Mouse (Mus musculus) lung, embryonic 14.5 days (tissue): ENCODE measurements around the gene Wdhd1. TPM values are rescaled to one million over a fixed set of nuclear protein-coding genes. Genes with fewer than 3 reads are reported as not detected.

ENCODE experiments used
- ATAC-seq: fragments of 200-750 bp; cut with Nextera tagmentation; 2 replicates; pipeline ENCODE4 v1.8.0; 2017; ENCODE audit warnings: mild to moderate bottlenecking, moderate TSS enrichment, moderate library complexity; ENCODE audit not compliant: insufficient read depth
- DNase-seq: peaks from one replicate; pipeline ENCODE4 v3.0.0-alpha.2; 2015
- H3K27ac ChIP-seq: fragments of 300-500 bp; sonication (generic); 2 replicates; pipeline ENCODE4 v1.5.1; 2014; ENCODE audit warnings: low read depth, mild to moderate bottlenecking, moderate library complexity
- H3K27me3 ChIP-seq: fragments of 300-500 bp; sonication (generic); 2 replicates; pipeline ENCODE4 v1.6.1; 2014; ENCODE audit warnings: low read length, control low read depth; ENCODE audit not compliant: insufficient read depth
- H3K36me3 ChIP-seq: fragments of 300-500 bp; sonication (generic); 2 replicates; pipeline ENCODE4 v1.6.1; 2014; ENCODE audit warnings: control low read depth; ENCODE audit not compliant: insufficient read depth
- H3K4me1 ChIP-seq: fragments of 300-500 bp; sonication (generic); 2 replicates; pipeline ENCODE4 v1.6.1; 2014; ENCODE audit warnings: antibody characterized with exemption, control low read depth; ENCODE audit not compliant: insufficient read depth
- H3K4me2 ChIP-seq: fragments of 300-500 bp; sonication (generic); 2 replicates; pipeline ENCODE4 v1.6.1; 2014; ENCODE audit warnings: mild to moderate bottlenecking
- H3K4me3 ChIP-seq: fragments of 300-500 bp; sonication (generic); 2 replicates; pipeline ENCODE4 v1.5.1; 2014; ENCODE audit warnings: low read depth, low read length
- H3K9ac ChIP-seq: fragments of 300-500 bp; sonication (generic); 2 replicates; pipeline ENCODE4 v1.6.1; 2014
- H3K9me3 ChIP-seq: fragments of 300-500 bp; sonication (generic); 2 replicates; pipeline ENCODE4 v1.6.1; 2016; ENCODE audit warnings: low read depth, low read length, control low read depth
- CTCF ChIP-seq: IDR thresholded peaks from 2 replicates; pipeline ENCODE4 v1.5.1; 2016; ENCODE audit warnings: antibody characterized with exemption, low read depth
- WGBS: fragments of 180-500 bp; shearing (Covaris S2); extraction: QIAGEN DNeasy Blood & Tissue Kit; methylation state at CpG from one replicate; pipeline ENCODE4 v1.1.7; 2014; 5-methylcytosine and 5-hydroxymethylcytosine counted together
- polyA plus RNA-seq: library from polyadenylated mRNA; unstranded; fragments of >200 nt; fragmentation: Nextera tagmentation; extraction: Ambion mirVana; gene quantifications from 2 replicates; pipeline ENCODE4 v1.2.1, GENCODE M21; 2014

The Wdhd1 gene
- polyA plus RNA-seq, 1 experiment from 2014 or later, result 46.8 TPM

GRCm38 (mm10) chr14:47213305-47213704, 63.4 kb downstream of the Wdhd1 start:
- no peak overlapping the region for H3K4me2 ChIP-seq
- no peak overlapping the region for H3K27ac ChIP-seq
- TF ChIP-seq CTCF, result no peak
- ATAC-seq (no peak), DNase-seq (no peak)
- H3K4me1 ChIP-seq, result no peaks in the 10 kb centered on the region
- H3K9ac ChIP-seq, result no peak overlapping the region
- H3K9me3 ChIP-seq, result no peaks in the 10 kb centered on the region
- H3K36me3 ChIP-seq, result no peaks in the 10 kb centered on the region
- no peak overlapping the region for H3K4me3 ChIP-seq
- no peaks in the 10 kb centered on the region for H3K27me3 ChIP-seq
- WGBS, result 82% methylated on average over 4 of the region's 4 CpGs

- DNase-seq, result no peak
Observed at GRCm38 (mm10) chr14:47209669-47210164, 66.9 kb downstream of the Wdhd1 start.

DNA sequence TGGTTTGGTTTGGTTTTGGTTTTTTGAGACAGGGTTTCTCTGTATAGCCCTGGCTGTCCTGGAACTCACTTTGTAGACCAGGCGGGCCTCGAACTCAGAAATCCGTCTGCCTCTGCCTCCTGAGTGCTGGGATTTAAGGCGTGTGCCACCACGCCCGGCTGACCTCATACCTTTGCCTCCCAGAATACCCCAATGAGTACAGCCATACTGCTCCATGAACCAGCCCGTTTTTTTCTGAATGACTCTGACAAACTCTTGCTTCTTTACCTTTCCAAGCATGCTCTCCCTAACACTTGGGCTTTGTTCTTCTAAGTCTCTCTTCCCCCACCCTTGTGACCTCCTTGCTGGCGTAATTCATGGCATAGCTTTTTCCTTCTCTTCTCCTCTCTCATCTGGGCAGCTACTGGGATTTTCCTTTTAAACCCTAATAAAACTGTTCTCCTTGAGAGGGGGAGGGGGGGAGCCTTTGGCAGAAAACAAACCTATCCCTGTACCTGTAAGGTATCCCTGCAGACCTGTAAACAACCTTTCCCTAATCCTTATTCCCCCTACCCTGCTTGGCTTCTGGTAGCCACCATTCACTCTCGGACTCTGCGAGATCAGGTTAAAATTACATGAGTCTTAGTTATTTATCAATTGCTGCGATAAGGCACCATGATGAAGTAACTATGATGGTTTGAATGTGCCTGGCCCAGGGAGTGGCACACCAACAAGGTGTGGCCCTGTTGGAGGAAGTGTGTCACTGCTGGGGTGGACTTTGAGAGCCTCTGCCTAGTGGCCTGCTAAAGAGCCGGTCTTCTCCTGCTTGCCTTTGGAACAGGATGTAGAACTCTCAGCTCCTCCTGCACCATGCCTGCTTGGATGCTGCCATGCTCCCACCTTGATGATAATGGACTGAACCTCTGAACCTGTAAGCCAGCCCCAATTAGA, 67.8 kb downstream of the Wdhd1 start:
- Histone ChIP-seq H3K4me2 (no peak overlapping the region), H3K27me3 (no peaks in the 10 kb centered on the region), H3K36me3 (no peaks in the 10 kb centered on the region), H3K4me1 (no peaks in the 10 kb centered on the region), H3K9me3 (no peaks in the 10 kb centered on the region), H3K27ac (no peak overlapping the region), H3K9ac (no peak overlapping the region), H3K4me3 (no peak overlapping the region)
- 79% methylated on average over 12 of the region's 12 CpGs for WGBS
- no peak for TF ChIP-seq CTCF
- ATAC-seq (no peak), DNase-seq (no peak)

More at GRCm38 (mm10) chr14:47209669-47210164, 66.9 kb downstream of the Wdhd1 start:
- no peaks in the 10 kb centered on the region for H3K9me3 ChIP-seq
- WGBS, result 85% methylated on average over 4 of the region's 4 CpGs
- no peaks in the 10 kb centered on the region for H3K27me3 ChIP-seq
- H3K9ac ChIP-seq, result no peak overlapping the region
- H3K36me3 ChIP-seq, result no peaks in the 10 kb centered on the region
- no peaks in the 10 kb centered on the region for H3K4me1 ChIP-seq
- H3K27ac ChIP-seq, result no peak overlapping the region
- no peak overlapping the region for H3K4me3 ChIP-seq
- no peak for ATAC-seq
- H3K4me2 ChIP-seq, result no peak overlapping the region
- no peak for TF ChIP-seq CTCF

GRCm38 (mm10) chr14:47206601-47207000, 70.1 kb downstream of the Wdhd1 start:
- DNase-seq (no peak), ATAC-seq (no peak)
- Histone ChIP-seq H3K27ac (no peak overlapping the region), H3K9ac (no peak overlapping the region), H3K4me2 (no peak overlapping the region), H3K4me1 (no peaks in the 10 kb centered on the region), H3K27me3 (no peaks in the 10 kb centered on the region), H3K36me3 (no peaks in the 10 kb centered on the region), H3K9me3 (no peaks in the 10 kb centered on the region), H3K4me3 (no peak overlapping the region)
- TF ChIP-seq CTCF, result no peak
- 89% methylated on average over 3 of the region's 3 CpGs for WGBS

- no peaks in the 10 kb centered on the region for H3K4me1 ChIP-seq
- H3K36me3 ChIP-seq, result no peaks in the 10 kb centered on the region
- no peak overlapping the region for H3K9ac ChIP-seq
- H3K9me3 ChIP-seq, result no peaks in the 10 kb centered on the region
- no peak overlapping the region for H3K4me3 ChIP-seq
- H3K27ac ChIP-seq, result no peak overlapping the region
- no peak for ATAC-seq
- no peak overlapping the region for H3K4me2 ChIP-seq
- no peaks in the 10 kb centered on the region for H3K27me3 ChIP-seq
- DNase-seq, result no peak
- WGBS, result 81% methylated on average over 5 of the region's 5 CpGs
- TF ChIP-seq CTCF, result no peak
Observed at GRCm38 (mm10) chr14:47205270-47205972, 71.2 kb downstream of the Wdhd1 start.

DNA sequence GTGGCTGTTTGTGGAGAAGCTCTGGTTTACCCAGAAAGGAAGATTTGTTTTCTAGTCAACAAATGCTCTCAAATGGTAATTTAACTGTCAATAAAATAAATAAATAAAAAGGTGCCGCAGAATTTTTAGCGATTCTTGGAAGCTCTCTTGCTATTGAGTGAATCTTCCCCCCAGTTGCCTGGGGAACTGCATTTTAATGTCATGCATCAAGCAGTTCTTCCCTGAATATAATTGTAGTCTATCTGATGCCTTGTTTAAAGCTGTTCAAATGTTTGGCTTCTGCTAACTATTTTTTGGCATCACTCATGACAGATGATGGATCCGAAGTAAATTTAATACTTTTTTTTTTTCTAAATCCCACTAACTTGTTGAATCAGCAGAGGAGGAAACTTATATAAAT, 79.3 kb downstream of the Wdhd1 start:
- H3K27ac ChIP-seq, result no peak overlapping the region
- H3K4me1 ChIP-seq, result no peaks in the 10 kb centered on the region
- no peaks in the 10 kb centered on the region for H3K36me3 ChIP-seq
- H3K4me2 ChIP-seq, result no peak overlapping the region
- H3K4me3 ChIP-seq, result no peak overlapping the region
- no peaks in the 10 kb centered on the region for H3K9me3 ChIP-seq
- no peak overlapping the region for H3K9ac ChIP-seq
- H3K27me3 ChIP-seq, result no peaks in the 10 kb centered on the region
- no peak for ATAC-seq
- no peak for TF ChIP-seq CTCF
- no peak for DNase-seq
- WGBS, result 82% methylated on average over 3 of the region's 3 CpGs

DNA sequence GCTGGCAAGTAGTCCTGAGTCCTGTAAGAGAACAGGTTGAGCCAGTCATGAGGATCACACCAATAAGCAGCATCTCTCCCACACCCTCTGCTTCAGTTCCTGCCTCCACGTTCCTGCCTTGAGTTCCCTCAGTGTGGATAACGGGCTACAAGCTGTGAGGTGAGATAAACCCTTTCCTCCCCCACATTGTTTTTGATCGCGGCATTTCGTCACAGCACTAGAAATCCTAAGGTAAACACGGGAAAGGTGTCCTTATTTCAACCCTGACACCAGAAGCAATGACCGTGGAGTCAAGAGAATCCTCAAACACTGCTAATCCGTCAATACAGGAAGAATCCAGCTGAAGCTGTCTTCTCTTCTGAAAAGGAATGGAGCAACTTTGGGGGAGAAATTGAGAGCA, 79.9 kb downstream of the Wdhd1 start:
- Histone ChIP-seq H3K9ac (no peak overlapping the region), H3K27ac (no peak overlapping the region), H3K9me3 (no peaks in the 10 kb centered on the region), H3K4me1 (no peaks in the 10 kb centered on the region), H3K27me3 (no peaks in the 10 kb centered on the region), H3K4me3 (no peak overlapping the region), H3K4me2 (no peak overlapping the region), H3K36me3 (no peaks in the 10 kb centered on the region)
- no peak for TF ChIP-seq CTCF
- 56% methylated on average over 8 of the region's 8 CpGs for WGBS
- DNase-seq, result no peak
- no peak for ATAC-seq
